Mouse (Mus musculus) fibroblast of lung, adult 2 months (primary cell): ENCODE measurements around the gene A030005L19Rik.
"Not testable (repeated sequence)": the region's sequence is repeated elsewhere in the genome, so short reads cannot be mapped to it uniquely, and the experiment has no call there.

Experiments used
- DNase-seq: peaks from one replicate; pipeline ENCODE4 v3.0.0-alpha.2; 2011; ENCODE audit warnings: low read depth

The A030005L19Rik gene

GRCm38 (mm10) chr1:82913025-82913424 lies at the start of gene A030005L19Rik:
A030005L19Rik (plus strand) TSS chr1:82913325.
- no peak for DNase-seq

GRCm38 (mm10) chr1:82870202-82870601 lies 42.9 kb upstream of the A030005L19Rik start:
- no peak for DNase-seq

DNA sequence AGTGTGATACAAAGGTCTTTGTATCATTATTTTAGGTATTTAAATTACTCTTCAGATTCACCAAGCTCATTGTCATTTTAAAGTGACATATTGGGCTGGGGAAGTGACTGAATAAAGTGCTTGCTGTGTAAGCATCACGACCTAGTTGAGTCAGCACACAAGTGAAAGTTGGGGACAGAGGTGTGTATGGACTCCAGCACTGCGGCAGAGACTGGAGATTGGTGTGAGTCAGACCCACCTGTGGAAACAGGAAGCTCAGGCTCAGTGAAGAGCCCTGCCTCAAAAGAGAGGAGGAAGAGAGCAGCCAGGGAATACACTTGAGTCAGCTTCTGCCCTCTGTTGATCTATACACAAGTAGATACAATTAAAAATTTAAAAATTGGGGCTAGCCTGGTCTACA lies 34.0 kb upstream of the A030005L19Rik start:
- DNase-seq, result no peak

DNA sequence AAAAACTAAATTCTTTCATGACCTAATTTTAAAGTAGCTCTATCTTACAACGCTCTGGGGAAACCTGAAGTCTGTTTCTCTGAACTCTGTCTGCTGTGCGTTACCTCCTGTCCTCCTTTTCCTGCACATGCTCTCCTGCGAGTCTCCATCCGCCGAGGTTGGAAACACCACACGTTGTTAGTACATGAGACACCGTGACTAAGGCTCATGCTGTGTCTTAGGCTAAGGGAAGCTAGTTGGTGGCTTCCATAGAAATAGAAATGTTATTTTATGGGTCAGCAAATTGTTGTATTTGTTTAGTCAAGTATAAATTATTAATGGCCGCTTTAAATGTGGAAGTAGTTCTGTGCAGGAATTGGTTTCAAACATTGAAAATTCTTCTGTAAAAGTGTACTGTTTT lies 32.9 kb upstream of the A030005L19Rik start:
- no peak for DNase-seq

DNA sequence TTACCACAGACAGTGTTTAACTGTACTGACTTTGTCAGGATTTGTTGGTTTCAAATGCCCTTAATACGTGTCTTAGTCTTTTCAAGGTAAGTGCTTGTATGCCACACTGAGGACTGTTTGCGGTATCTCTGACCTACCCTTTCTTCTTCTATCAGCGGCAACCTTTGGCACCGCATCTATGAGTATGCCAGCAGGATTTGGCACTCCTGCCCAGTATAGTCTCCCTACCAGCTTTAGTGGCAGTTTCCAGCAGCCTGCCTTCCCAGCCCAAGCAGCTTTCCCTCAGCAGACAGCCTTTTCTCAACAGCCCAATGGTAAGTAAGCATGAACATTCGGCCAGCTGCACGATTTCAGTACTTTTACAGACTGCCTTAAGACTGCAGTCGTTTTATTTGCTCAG lies 19.9 kb upstream of the A030005L19Rik start:
- DNase-seq, result no peak

- no peak for DNase-seq
These were observed 12.6 kb upstream of the A030005L19Rik start for GRCm38 (mm10) chr1:82900567-82900966.

DNA sequence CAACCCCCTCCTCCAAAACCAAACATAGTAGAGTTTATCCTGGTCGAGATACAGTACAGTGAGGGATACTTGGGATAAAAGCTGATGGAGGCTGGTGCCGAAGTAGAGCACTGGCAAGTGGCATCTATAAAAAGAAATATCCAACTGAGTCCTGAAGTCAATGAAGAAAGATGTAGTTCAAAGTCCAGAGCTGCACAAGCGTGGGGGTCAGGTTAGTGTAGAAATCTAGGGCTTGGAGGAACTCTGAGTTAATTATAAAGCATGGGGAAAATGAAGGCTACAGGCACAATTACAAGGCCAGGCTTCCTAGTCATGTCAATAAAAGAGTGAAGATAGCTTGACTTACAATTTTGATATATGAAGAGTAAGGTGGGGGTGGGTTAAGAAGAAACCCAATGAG lies 11.9 kb upstream of the A030005L19Rik start:
- DNase-seq, result no peak

- DNase-seq, result no peak
These were observed 7.2 kb upstream of the A030005L19Rik start for GRCm38 (mm10) chr1:82905886-82906285.

GRCm38 (mm10) chr1:82913434-82913833 lies 309 bp downstream of the A030005L19Rik start:
- DNase-seq, result not testable (repeated sequence)

GRCm38 (mm10) chr1:82924650-82925049 lies 11.5 kb downstream of the A030005L19Rik start, which contains the start of gene A030014E15Rik:
A030014E15Rik (plus strand) TSS chr1:82924917.
- DNase-seq, result no peak

DNA sequence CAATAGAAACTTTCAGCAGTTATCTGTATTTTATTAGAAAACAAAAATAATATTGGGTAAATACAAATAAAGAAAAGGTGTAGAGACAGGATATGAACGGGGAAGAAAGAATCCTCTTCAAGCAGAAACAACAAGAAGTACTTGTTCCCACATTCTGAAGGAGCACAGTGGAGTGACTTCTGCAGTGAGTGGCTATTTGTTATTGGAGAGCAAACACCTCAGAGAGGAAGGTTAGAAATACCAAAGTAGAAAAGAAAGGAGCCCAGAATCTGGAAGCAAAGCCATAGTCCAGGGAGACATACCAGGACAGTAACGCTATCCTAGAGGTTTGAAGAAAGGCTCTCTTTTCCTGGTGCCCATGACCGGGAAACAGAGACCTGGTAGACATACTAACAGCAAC lies 17.4 kb downstream of the A030005L19Rik start:
- DNase-seq, result not testable (repeated sequence)

- not testable (repeated sequence) for DNase-seq
These were observed 18.2 kb downstream of the A030005L19Rik start, which contains the start of gene Gm6217 for GRCm38 (mm10) chr1:82931326-82931725. Gm6217 (minus strand) TSS chr1:82931399.

- DNase-seq, result no peak
These were observed 25.5 kb downstream of the A030005L19Rik start for GRCm38 (mm10) chr1:82938666-82939065.

GRCm38 (mm10) chr1:82942505-82942904 lies 29.4 kb downstream of the A030005L19Rik start:
- DNase-seq, result not testable (repeated sequence)

- not testable (repeated sequence) for DNase-seq
These were observed 30.2 kb downstream of the A030005L19Rik start, which contains the start of gene A030003K21Rik for GRCm38 (mm10) chr1:82943295-82943694. A030003K21Rik (minus strand) TSS chr1:82943388.

GRCm38 (mm10) chr1:82946029-82946428 lies 32.9 kb downstream of the A030005L19Rik start:
- DNase-seq, result not testable (repeated sequence)

DNA sequence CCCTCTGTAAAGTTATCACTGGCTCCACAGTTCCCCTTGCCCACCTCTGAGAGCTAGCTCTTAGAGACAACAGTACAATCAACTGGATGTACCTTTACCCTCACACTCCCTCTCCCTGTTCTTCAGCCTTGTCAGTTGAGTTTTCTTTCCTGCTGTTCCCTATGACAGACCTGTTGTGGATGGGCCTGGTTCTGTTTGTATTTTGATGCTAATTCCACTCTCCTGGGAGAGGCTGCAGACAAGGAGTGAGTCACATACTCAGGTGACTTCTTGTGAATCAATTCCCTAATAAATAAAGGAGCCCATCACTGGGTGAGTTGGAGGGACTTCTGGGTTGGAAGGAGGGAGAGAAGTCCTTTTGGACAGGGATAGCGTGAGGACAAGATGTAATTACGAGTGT lies 35.5 kb downstream of the A030005L19Rik start:
- no peak for DNase-seq

- DNase-seq, result not testable (repeated sequence)
These were observed 42.8 kb downstream of the A030005L19Rik start, which contains the start of gene Gm7544 for GRCm38 (mm10) chr1:82955913-82956312. Gm7544 (minus strand) TSS chr1:82956013.

GRCm38 (mm10) chr1:82959870-82960385 lies 46.8 kb downstream of the A030005L19Rik start, which contains the start of gene Gm47955:
Gm47955 (plus strand) TSS chr1:82960286.
- DNase-seq, result no peak
